In genomic region chr1:135514913-135515632, GRCm38 (mm10) we compare ENCODE assay signal across 11 mouse cellular contexts.
DNase-seq lines count a peak whose midpoint lies in the region; ATAC-seq and TF ChIP-seq lines count a peak whose summit lies in the region.
"Had no signal": no experiment of that assay in that cellular context is flagged by ENCODE, and none has a peak within 500 bp of the region (broad histone marks: within the 10 kb centered on the region; RNA-seq: fewer than 3 reads in every experiment).

No protein-coding gene starts in this region.

- no peak for TF ChIP-seq POLR2A in brain, embryonic 14.5 days (IDR thresholded peaks at IDR 0.05; ENCODE audit: borderline replicate concordance, extremely low read depth, insufficient read depth, insufficient read length, poor library complexity, severe bottlenecking)

- H3K27ac ChIP-seq in kidney, embryonic 14.5 days (ENCODE audit: low read depth, low read length), result no peak overlapping the region
- H3K27ac ChIP-seq: midbrain, embryonic 12.5 days had no signal

- no peaks in the 10 kb centered on the region for H3K27me3 ChIP-seq in kidney, embryonic 14.5 days (ENCODE audit: control insufficient read depth, insufficient read depth, low read length)

- peak; percentile 40; the same call in 1 of the 2 replicates for ATAC-seq in kidney, embryonic 14.5 days (ENCODE audit: low FRiP score, low TSS enrichment)

- no peak overlapping the region for H3K4me2 ChIP-seq in kidney, embryonic 14.5 days (replicated peaks; ENCODE audit: low read depth, low read length)
- H3K4me2 ChIP-seq: midbrain, embryonic 12.5 days had no signal

- H3K4me3 ChIP-seq in kidney, embryonic 14.5 days (ENCODE audit: low read length), result no peak overlapping the region
- H3K4me3 ChIP-seq: midbrain, embryonic 12.5 days had no signal

- WGBS in kidney, embryonic 14.5 days, result 46% methylated on average over 9 of the region's 9 CpGs

- peaks cover 31% of the 10 kb centered on the region for H3K4me1 ChIP-seq in kidney, embryonic 14.5 days (ENCODE audit: control insufficient read depth, insufficient read depth, low read length)

- H3K36me3 ChIP-seq in kidney, embryonic 14.5 days (ENCODE audit: control insufficient read depth, insufficient read depth, low read length), result no peaks in the 10 kb centered on the region
- H3K36me3 ChIP-seq: midbrain, embryonic 12.5 days had no signal

- H3K9me3 ChIP-seq in kidney, embryonic 14.5 days (ENCODE audit: control insufficient read depth, low read length), result no peaks in the 10 kb centered on the region
- H3K9me3 ChIP-seq: midbrain, embryonic 12.5 days had no signal

- TF ChIP-seq CTCF in brain, embryonic 14.5 days (IDR thresholded peaks at IDR 0.05; ENCODE audit: borderline replicate concordance, extremely low read depth, insufficient read depth, insufficient read length), result no peak

- no peak overlapping the region for H3K9ac ChIP-seq in kidney, embryonic 14.5 days (ENCODE audit: low read depth, low read length)
- H3K9ac ChIP-seq: midbrain, embryonic 12.5 days had no signal

- peak; percentile 65 for DNase-seq in adrenal gland, postnatal 14 days
- DNase-seq in adrenal gland, adult 8-10 months, result no peak
- DNase-seq in kidney, postnatal 4 days, result no peak
- peak; percentile 34 for DNase-seq in brain, embryonic 14.5 days (ENCODE audit: low read depth)
- DNase-seq in lung, postnatal 14 days, result peak; percentile 72
- DNase-seq in thymus, postnatal 0 days (ENCODE audit: low spot score), result no peak
- DNase-seq in layer of hippocampus, postnatal 14 days (ENCODE audit: low spot score in 2 of 2), result no peak
- DNase-seq: cerebellum, adult 18-20 months; layer of hippocampus, postnatal 36 days had no signal

Comparison
In these comparisons a context has a peak if more than half of its experiments do, and no peak if none do; other contexts are left out.
1. DNase-seq: peak in adrenal gland, postnatal 14 days (single experiment), brain, embryonic 14.5 days (single experiment) and lung, postnatal 14 days (single experiment); none in adrenal gland, adult 8-10 months (single experiment), kidney, postnatal 4 days (0 of 2), thymus, postnatal 0 days (single experiment) and layer of hippocampus, postnatal 14 days (0 of 2).